Mouse (Mus musculus) lung, postnatal 25 days (tissue): ENCODE measurements at regions not wholly inside any gene's neighbourhood (a gene's known extent, or its start where the extent isn't known, plus 50 kb on each side); places are given as distances from the start of the nearest gene placed in this dataset.
A peak's percentile ranks its signal among the peaks of the same experiment; 100 is the strongest.

Experiments
- DNase-seq: peaks from one replicate; pipeline ENCODE4 v3.0.0; 2022; ENCODE audit warnings: low spot score

DNA sequence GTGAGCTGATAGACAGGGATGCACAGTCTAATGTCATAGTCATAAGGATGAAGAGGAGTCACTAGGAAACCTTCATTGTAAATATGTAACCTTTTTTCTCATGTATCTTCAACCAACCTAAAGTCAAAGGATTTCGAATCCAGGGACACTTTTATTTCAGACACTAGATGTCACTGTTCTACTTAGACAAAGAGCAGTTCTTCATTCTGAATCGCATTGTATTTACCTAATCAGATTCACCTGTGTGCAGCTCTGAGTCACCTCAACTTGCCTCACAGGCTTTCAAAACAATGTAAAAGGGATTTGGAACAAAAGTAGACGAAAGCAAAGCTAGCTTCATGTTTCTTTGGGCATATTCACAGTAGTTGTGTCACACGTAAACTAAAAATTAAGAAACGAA, 57.3 kb upstream of the Erbb4 start:
- DNase-seq, result peak; percentile 1
